In the genomic region with DNA sequence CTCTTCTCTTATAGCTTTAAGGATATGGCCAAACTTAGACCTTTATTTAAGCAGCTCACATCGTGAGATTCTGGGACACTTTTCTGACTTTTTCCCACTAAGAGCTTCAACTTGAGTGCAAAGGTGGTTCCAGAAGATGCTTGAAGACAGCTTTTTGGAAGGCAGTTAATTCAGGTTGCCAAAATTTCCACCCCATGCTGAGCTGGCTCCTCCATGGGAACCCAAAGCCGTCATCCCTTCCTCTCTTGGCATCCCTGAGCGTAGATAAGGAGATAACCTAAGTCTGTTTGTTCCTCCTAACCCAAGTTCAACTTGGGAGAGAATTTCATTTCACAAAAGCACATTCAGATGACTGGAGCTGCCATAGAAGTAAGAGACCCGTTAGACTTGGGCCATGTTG, we compare ENCODE assay signal across 24 mouse cellular contexts.
DNase-seq lines count a peak whose midpoint lies in the region; ATAC-seq lines count a peak whose summit lies in the region.
"Had no signal": no experiment of that assay in that cellular context is flagged by ENCODE, and none has a peak within 500 bp of the region (broad histone marks: within the 10 kb centered on the region; RNA-seq: fewer than 3 reads in every experiment).

No protein-coding gene starts in this region.

- H3K9ac ChIP-seq in embryonic facial prominence, embryonic 14.5 days (ENCODE audit: low read depth, low read length): no peak overlapping the region
- H3K9ac ChIP-seq: embryonic facial prominence, embryonic 13.5 days; forebrain, postnatal 0 days; heart, embryonic 13.5 days; hindbrain, embryonic 15.5 days had no signal

- no peaks in the 10 kb centered on the region for H3K9me3 ChIP-seq in embryonic facial prominence, embryonic 14.5 days (ENCODE audit: control insufficient read depth, low read length)
- no peaks in the 10 kb centered on the region for H3K9me3 ChIP-seq in embryonic facial prominence, embryonic 10.5 days
- H3K9me3 ChIP-seq: embryonic facial prominence, embryonic 13.5 days; G1E; heart, embryonic 13.5 days; hindbrain, embryonic 15.5 days had no signal

- no peaks in the 10 kb centered on the region for H3K4me1 ChIP-seq in embryonic facial prominence, embryonic 14.5 days (ENCODE audit: control insufficient read depth, insufficient read depth, low read length)
- H3K4me1 ChIP-seq in embryonic facial prominence, embryonic 10.5 days: peaks cover 11% of the 10 kb centered on the region
- H3K4me1 ChIP-seq: heart, embryonic 13.5 days; hindbrain, embryonic 15.5 days had no signal

- H3K4me2 ChIP-seq in embryonic facial prominence, embryonic 14.5 days (ENCODE audit: low read depth, low read length): no peak overlapping the region
- H3K4me2 ChIP-seq: embryonic facial prominence, embryonic 13.5 days; heart, embryonic 13.5 days; hindbrain, embryonic 15.5 days had no signal

- WGBS in embryonic facial prominence, embryonic 14.5 days: 78% methylated on average over 4 of the region's 4 CpGs
- 91% methylated on average over 4 of the region's 4 CpGs for WGBS in embryonic facial prominence, embryonic 10.5 days

- no peaks in the 10 kb centered on the region for H3K36me3 ChIP-seq in embryonic facial prominence, embryonic 14.5 days (ENCODE audit: control insufficient read depth, insufficient read depth, low read length)
- H3K36me3 ChIP-seq in embryonic facial prominence, embryonic 10.5 days (replicated peaks): no peaks in the 10 kb centered on the region
- H3K36me3 ChIP-seq: embryonic facial prominence, embryonic 13.5 days; G1E; heart, embryonic 13.5 days; hindbrain, embryonic 15.5 days had no signal

- no peaks in the 10 kb centered on the region for H3K27me3 ChIP-seq in embryonic facial prominence, embryonic 14.5 days (replicated peaks; ENCODE audit: control insufficient read depth, insufficient read depth, low read length)
- peaks cover 16% of the 10 kb centered on the region; the same call in 1 of the 2 replicates for H3K27me3 ChIP-seq in embryonic facial prominence, embryonic 10.5 days (replicated peaks; ENCODE audit: low read depth, poor library complexity, severe bottlenecking)
- H3K27me3 ChIP-seq: CH12.LX; heart, embryonic 13.5 days had no signal

- ATAC-seq in embryonic facial prominence, embryonic 14.5 days (ENCODE audit: low read depth): no peak
- ATAC-seq: forebrain, embryonic 14.5 days; forebrain, postnatal 0 days; intestine, postnatal 0 days had no signal

- H3K27ac ChIP-seq in embryonic facial prominence, embryonic 14.5 days (replicated peaks; ENCODE audit: low read depth, low read length): no peak overlapping the region
- H3K27ac ChIP-seq in embryonic facial prominence, embryonic 10.5 days (replicated peaks): no peak overlapping the region
- H3K27ac ChIP-seq: embryonic facial prominence, embryonic 13.5 days; gastrocnemius, adult 2 months; heart, embryonic 13.5 days; hindbrain, embryonic 15.5 days had no signal

- DNase-seq in cerebellum, postnatal 14 days: peak; percentile 48 to 62
- no peak for DNase-seq in cerebellum, adult 11-12 months
- DNase-seq in embryonic facial prominence, embryonic 14.5 days (ENCODE audit: low spot score): peak; percentile 26
- DNase-seq in embryonic facial prominence, embryonic 10.5 days (ENCODE audit: low spot score): no peak
- DNase-seq in kidney, adult 9 months: peak; percentile 13
- no peak for DNase-seq in kidney, postnatal 36 days
- peak; percentile 35 for DNase-seq in adipocyte (ENCODE audit: low spot score)
- DNase-seq in urinary bladder, postnatal 10 days (ENCODE audit: low spot score): no peak
- DNase-seq: adrenal gland, adult 8-10 months; adrenal gland, postnatal 25 days; B cell, adult 2 months; forebrain, postnatal 0 days; gastrocnemius, adult 2 months; gastrocnemius, postnatal 14 days; heart, adult 18-20 months; heart, postnatal 14 days; heart, postnatal 4 days had no signal

- H3K4me3 ChIP-seq in embryonic facial prominence, embryonic 14.5 days (ENCODE audit: low read depth, low read length): no peak overlapping the region
- no peak overlapping the region for H3K4me3 ChIP-seq in embryonic facial prominence, embryonic 10.5 days
- H3K4me3 ChIP-seq: embryonic facial prominence, embryonic 13.5 days; gastrocnemius, adult 2 months; heart, embryonic 13.5 days; hindbrain, embryonic 15.5 days had no signal

Comparison
In these comparisons a context has a peak if more than half of its experiments do, and no peak if none do; other contexts are left out.
1. DNase-seq: peak in cerebellum, postnatal 14 days (2 of 2), embryonic facial prominence, embryonic 14.5 days (single experiment), kidney, adult 9 months (single experiment) and adipocyte (single experiment); none in cerebellum, adult 11-12 months (single experiment), embryonic facial prominence, embryonic 10.5 days (single experiment), kidney, postnatal 36 days (0 of 2) and urinary bladder, postnatal 10 days (single experiment).